Mouse (Mus musculus) adrenal gland (tissue): Measurements from ENCODE around the gene Camk2n2.

ENCODE experiments used
- intact Hi-C: fragments of 180-260 bp; cut with DNase I; formaldehyde crosslinking; loops from one replicate; pipeline ENCODE4 v1.15.1; 2025
- microRNA-seq, 2 experiments: library from miRNA; unstranded; fragments of <30 nt; microRNA quantifications; one replicate each; pipeline ENCODE4; 2019

The Camk2n2 gene

DNA sequence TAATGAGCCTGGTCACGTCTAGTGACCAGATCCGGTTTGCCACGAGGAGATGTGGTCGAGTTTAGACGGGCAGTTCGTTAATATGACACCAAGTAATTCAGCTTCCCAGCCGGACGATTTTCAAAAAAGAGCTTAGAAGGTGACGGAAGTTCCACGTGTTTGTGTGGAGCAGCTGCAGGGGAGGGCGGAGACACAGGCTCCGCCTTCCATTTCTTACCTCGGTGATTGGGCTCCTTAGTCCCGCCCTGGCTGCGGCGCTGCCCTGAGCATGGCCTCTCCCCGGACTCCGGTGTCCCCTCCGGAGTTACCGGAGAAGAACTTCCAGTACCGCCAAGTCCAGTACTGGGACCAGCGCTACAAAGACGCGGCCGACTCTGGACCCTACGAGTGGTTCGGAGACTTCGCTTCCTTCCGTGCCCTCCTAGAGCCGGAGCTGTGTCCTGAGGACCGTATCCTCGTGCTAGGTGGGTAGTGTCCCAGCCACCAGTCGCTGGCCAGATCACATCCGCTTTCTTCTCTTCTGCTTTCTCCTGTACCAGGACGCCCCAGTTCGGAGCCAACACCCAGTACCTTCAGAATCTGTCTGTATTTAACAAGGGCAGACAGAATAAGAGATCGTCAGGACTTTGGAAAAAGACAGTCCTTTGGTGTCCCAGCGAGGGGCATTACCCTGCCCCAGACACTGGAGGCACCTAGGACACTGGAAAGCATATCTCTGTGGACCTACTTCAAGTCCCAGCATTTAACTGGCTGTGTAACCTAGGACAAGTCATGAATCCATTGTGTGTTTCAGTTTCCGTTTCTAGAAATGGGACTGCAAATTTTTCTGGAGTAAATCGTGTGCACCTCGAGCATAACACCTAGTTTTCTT lies 9.5 kb downstream of the Camk2n2 start, which contains the start of the genes Eef1akmt4, Gm49333 and Alg3:
TSS of gene Eef1akmt4 (plus strand) at position 237 of the 871 bp plus-strand sequence.
TSS of gene Gm49333 (plus strand) at position 254 of the 871 bp plus-strand sequence.
TSS of gene Alg3 (minus strand) at position 379 of the 871 bp plus-strand sequence.
- intact Hi-C loops, result loop anchor here (5.0 kb wide), 1 partner anchor 74 kb away; the partner anchor contains the start of gene Ap2m1

DNA sequence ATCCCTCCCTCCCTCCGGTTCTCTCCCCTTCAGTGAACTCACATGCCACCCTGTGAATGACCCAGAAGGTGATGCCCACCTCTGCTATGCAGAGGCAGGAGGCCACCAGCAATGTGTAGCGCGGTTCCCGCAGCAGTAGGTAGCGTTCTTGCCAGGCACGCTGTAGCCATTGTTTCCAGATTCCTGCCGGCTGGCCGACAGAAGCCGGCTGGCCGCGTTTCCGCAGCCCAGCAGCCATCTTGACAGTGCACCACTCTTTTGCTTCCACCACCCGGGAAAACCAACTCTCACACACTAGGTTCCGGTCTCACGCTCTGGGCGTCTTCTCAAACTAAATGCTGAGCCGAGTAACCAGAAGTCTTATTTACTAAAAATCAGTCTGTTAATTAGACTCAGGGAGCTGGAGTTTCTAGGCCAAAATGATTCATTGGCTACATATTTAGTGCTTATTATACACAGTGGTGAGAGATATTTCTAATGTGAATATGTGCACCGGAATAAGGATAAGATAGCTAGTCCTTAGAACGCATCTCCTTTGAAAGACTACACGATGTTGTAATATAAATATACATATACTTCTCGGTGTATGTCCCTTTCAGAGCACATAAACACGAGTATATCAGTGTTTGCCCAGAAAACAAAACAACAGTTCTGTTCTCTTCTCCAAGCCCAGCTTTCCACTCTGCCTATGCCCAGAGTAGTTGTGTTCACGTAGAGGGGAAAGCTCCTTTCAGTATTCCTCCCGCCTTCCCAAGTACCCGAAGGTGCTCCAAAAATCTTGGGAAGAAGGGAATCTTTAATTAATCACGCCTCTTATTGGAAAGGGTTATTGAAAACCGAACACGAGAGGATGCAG lies 10.4 kb downstream of the Camk2n2 start:
- intact Hi-C loops, result loop anchor here (5.0 kb wide), 1 partner anchor 73 kb away; the partner anchor contains the start of gene Ap2m1

DNA sequence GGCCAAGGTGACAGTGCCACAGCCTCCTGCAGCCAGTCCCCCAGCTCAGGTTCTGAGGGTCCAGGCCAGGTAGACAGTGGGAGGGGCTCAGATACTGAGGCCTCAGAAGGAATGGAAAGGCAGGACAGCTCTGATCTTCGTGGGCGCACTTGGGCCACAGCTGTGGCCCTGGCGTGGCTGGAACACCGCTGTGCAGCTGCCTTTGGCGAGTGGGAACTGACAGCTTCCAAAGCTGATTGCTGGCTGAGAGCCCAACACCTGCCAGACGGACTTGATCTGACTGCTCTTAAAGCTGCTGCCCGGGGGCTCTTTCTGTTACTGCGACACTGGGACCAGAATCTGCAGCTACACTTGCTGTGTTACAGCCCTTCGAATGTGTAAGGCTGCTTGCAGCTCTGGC lies 16.4 kb downstream of the Camk2n2 start:
- intact Hi-C loops, result no loop called here

DNA sequence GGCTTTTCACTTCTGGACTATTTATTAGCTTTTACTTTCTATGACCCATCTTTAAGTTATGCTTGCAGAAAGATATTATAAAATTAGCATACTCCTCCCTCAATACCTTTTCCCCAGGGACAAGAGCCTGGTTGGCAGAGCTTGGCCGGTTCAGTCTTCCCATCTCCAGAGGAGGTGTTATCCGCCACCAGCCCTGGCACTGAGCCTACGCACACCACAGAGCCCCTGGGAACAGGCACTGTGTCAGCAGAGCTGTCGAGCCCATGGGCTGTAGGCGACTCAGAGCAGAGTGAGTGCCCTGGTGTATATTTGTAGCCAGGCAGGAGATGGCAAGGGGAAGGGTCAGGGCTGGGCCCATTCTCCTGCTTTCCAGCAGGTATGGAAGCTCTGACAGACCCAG lies 20.6 kb downstream of the Camk2n2 start:
- intact Hi-C loops, result no loop called here

DNA sequence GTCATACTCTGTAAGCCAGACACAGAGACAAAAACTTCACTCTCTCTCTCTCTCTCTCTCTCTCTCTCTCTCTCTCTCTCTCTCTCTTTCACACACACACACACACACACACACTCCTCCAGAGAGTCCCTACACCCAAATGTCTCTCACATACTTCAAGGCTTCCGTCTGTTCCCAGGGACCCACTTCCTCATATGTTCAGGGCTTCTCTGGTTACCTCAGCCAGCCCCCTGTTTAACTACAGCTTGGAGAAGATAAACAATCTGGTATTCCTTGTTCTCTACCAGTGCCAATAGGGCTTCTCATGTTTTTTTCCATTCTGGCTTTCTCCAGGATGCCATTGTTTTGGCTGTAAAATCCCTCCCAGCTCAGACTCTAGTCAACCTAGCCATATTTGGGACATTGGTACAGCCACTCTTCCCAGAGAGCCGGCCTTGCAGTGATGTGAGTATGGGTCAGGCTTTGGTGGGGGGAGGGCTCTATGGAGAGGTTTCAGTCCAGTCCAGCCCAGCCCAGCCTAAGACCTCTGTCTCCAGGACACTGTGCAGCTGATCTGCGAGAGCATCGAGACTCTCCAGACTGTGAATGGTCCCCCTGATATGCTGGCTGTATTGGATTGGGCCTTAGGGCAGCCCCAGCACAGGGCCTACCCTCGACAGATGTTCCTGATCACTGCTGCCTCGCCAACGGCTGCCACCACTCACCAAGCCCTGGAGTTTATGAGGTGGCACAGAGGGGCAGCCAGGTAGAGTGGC lies 24.2 kb downstream of the Camk2n2 start:
- intact Hi-C loops, result no loop called here

DNA sequence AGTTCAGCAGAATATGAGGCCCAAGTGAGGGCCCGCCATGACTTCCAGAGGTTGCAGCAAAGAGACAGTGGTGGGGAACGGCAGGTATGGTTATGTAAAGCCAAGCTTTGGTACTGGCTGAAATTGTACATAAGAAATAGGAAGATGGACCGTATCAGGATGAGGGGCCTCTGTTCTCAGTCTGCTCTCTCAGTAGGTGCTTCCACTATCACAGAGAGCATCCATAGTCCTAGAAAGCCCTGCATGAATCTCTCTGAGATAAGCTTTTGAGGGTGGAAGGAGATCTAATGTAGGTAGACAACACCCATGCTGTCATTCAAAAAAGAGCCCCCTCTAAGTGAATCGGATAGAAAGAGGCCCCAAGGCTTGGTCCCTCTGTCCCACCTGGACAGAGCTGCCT lies 25.4 kb downstream of the Camk2n2 start:
- intact Hi-C loops, result no loop called here

DNA sequence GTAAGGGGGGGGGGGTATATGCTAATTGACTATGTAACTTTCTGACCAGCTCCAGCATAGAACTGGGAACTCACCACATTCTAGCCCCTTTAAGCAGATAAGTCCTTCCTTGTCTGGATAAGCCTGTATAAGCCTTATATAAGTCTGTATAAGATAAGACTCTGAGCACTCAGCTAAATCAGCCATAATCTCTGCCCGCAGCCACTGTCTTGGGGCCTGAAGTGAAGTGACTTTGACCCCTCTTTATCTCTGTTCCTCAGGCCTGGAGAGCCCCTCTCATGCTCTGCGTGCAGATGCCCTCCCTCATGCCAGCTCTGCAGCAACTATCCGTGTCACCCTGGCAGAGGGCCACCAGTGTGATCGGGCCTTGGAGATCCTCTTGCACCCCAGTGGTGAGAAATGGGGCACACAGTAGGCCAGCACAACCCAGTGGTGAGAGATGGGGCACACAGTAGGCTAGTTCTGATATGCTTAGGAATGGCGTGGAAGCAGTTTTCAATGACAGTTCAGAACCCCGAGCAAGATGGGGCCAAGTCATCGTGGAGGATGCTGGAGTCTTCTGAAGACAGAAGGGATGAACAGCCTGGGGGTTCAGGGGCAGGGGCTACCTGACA lies 25.9 kb downstream of the Camk2n2 start:
- intact Hi-C loops, result no loop called here

DNA sequence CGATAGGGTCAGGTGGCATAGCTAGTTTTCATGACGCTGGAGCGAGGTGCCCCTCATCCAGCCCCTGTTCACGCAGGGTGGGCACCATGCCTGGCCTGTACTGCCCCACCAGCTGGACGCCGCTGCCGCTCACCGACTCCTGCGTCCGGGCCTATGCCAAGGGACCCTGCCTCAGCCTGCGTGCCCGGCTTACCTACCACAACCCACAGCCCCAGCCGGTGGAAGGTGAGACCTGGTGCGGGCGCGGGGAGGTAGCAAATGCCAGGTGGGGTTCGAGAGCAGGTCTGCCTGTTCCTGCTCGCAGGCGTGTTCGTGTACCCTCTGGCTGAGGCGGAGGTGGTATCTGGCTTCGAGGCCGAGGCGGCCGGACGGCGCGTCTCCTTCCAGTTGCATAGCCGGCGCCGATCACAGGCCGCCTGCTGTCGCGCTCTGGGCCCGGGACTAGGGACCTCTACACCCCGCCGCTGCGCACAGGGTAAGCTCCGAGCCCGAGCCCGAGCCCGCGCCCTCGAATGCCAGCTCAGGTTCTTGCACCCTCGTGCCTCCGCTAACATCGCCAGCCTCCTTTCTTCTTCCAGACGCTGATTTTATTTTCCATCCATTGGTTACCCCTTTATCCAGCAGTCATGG lies 29.9 kb downstream of the Camk2n2 start:
- intact Hi-C loops, result no loop called here

DNA sequence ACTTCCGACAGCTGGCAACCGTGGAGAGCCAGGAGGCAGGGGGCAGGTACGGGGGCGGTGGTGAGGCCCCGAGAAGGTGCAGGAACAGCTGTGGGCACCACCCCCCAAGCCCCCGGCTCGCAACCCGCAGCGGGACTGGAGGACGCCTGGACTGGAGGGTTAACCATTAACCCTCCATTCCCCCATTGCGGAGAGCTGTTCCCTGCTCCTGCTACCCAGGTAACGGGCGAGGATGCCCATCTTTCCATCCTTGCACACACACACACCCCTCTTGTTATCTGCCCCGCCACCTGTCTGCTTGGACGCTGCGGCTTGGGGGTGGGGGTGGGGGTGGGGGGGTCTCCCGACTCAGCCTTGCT lies 30.4 kb downstream of the Camk2n2 start:
- intact Hi-C loops, result no loop called here

DNA sequence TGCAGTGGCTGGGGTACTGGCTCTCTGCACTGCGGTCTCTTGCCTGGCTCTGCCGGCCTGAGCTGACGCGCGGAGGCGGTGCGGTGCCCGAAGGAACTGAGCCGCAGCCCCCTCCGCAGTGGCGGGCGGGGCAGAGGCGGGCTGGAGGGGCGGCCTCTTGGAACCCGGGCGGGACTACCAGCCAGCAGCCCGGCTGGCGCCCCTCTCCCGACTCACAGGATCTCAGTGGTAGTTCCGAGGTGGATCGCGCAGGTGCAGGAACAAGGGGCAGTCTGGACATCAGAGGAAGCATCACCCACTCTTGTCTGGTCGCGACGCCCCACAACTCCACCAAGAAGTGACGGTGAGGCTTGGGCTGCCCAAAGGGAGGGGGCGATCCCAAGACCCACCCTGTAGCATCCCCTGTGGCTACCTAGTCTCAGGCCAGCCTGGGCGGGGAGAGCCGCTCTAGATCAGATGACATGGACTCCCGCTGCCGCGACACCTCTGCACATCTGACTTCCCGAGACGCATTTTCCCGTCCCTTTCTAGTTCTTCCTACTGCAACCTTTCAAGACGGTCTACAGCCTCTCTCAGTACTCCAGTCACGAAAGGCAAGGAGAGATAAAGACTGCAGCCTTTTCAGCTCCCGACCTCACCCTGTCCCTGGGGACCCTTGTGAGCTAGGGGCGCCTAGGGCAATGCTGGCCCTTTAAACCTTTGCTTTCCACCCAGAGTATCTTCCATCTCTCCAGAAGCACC lies 31.0 kb downstream of the Camk2n2 start:
- intact Hi-C loops, result no loop called here

DNA sequence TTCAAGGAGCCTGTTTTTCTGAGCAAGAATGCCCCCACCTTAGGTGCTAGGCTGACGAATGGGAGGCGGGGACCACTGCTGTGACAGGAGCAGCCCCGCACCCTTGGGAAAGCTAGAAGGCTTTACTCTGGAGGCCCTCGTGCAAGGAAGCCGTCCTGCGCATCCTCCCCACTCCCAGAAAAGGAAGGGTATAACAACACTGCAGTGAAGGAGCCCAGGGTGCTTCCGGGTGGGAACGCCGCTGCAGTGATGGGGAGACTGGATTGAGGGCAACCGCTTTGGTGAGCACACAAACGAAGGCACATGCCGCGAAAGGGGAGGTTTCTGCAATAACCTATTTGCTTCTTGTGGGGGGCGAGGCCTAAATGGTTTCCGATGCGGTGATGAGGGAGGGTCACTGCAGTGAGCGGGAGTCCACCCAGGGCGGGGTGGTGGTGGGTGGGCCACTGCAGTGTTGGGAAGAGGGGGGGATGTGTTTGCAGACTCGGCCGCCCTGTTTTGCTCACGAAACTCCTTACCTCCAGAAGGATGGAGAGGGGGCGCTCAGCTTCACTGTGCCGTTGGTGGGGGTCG lies 31.6 kb downstream of the Camk2n2 start, which contains the start of gene Vwa5b2:
TSS of gene Vwa5b2 (plus strand) at position 106 of the 573 bp plus-strand sequence.
- intact Hi-C loops, result no loop called here

Small RNA genes lying within 50 kb of the gene (microRNA-seq; reads per million reads assigned to microRNA genes)
- gene Mir1224, result 6.4 to 12.3 reads per million in 2 experiments
